In genomic region chr2:27205666-27206065, GRCm38 (mm10) we compare ENCODE assay signal across 10 mouse cellular contexts. TPM values are rescaled to one million over a fixed set of nuclear protein-coding genes. Genes with fewer than 3 reads are reported as not detected.
DNase-seq lines count a peak whose midpoint lies in the region; ATAC-seq and TF ChIP-seq lines count a peak whose summit lies in the region.
"Had no signal": no experiment of that assay in that cellular context is flagged by ENCODE, and none has a peak within 500 bp of the region (broad histone marks: within the 10 kb centered on the region; RNA-seq: fewer than 3 reads in every experiment).

No protein-coding gene starts in this region.

- H3K4me3 ChIP-seq in forebrain, embryonic 14.5 days (ENCODE audit: low read depth, low read length) = no peak overlapping the region
- H3K4me3 ChIP-seq in forebrain, embryonic 11.5 days (ENCODE audit: low read depth, low read length) = no peak overlapping the region
- no peak overlapping the region for H3K4me3 ChIP-seq in midbrain, postnatal 0 days (ENCODE audit: low read depth, low read length)
- H3K4me3 ChIP-seq in midbrain, embryonic 10.5 days = no peak overlapping the region
- H3K4me3 ChIP-seq in thymus, adult 2 months (ENCODE audit: control insufficient read depth, insufficient read depth, low read length) = no peak overlapping the region
- H3K4me3 ChIP-seq in midbrain, embryonic 13.5 days (replicated peaks) = no peak overlapping the region
- H3K4me3 ChIP-seq: myocyte had no signal

- intact Hi-C loops in heart, postnatal 10 days (cut with DNase I) = no loop called here

- no peak overlapping the region for H3K4me2 ChIP-seq in forebrain, embryonic 14.5 days (ENCODE audit: low read length)
- H3K4me2 ChIP-seq in forebrain, embryonic 11.5 days (ENCODE audit: low read depth, low read length, severe bottlenecking) = no peak overlapping the region
- no peak overlapping the region for H3K4me2 ChIP-seq in midbrain, postnatal 0 days (ENCODE audit: low read depth, low read length, poor library complexity, severe bottlenecking)
- no peak overlapping the region for H3K4me2 ChIP-seq in midbrain, embryonic 13.5 days (replicated peaks)

- H3K27me3 ChIP-seq in forebrain, embryonic 14.5 days (replicated peaks; ENCODE audit: control insufficient read depth, insufficient read depth, low read length) = no peaks in the 10 kb centered on the region
- H3K27me3 ChIP-seq in forebrain, embryonic 11.5 days (ENCODE audit: control insufficient read depth, insufficient read depth, low read length) = no peaks in the 10 kb centered on the region
- H3K27me3 ChIP-seq in midbrain, postnatal 0 days (ENCODE audit: insufficient read depth, low read length) = no peaks in the 10 kb centered on the region
- H3K27me3 ChIP-seq in midbrain, embryonic 10.5 days (ENCODE audit: low read depth, poor library complexity, severe bottlenecking) = no peaks in the 10 kb centered on the region
- H3K27me3 ChIP-seq in thymus, adult 2 months (ENCODE audit: control insufficient read depth, insufficient read depth, low read length) = no peaks in the 10 kb centered on the region
- no peaks in the 10 kb centered on the region for H3K27me3 ChIP-seq in midbrain, embryonic 13.5 days

- H3K4me1 ChIP-seq in forebrain, embryonic 14.5 days (ENCODE audit: control insufficient read depth, insufficient read depth, low read length) = no peaks in the 10 kb centered on the region
- H3K4me1 ChIP-seq in forebrain, embryonic 11.5 days (replicated peaks; ENCODE audit: control insufficient read depth, insufficient read depth, low read length) = no peaks in the 10 kb centered on the region
- H3K4me1 ChIP-seq in midbrain, postnatal 0 days (ENCODE audit: insufficient read depth, low read length) = no peaks in the 10 kb centered on the region; the same call in 1 of the 2 replicates
- peaks cover 3% of the 10 kb centered on the region; the same call in 1 of the 2 replicates for H3K4me1 ChIP-seq in midbrain, embryonic 10.5 days
- H3K4me1 ChIP-seq in thymus, adult 2 months (replicated peaks; ENCODE audit: control insufficient read depth, insufficient read depth, low read length) = peaks cover 30% of the 10 kb centered on the region
- no peaks in the 10 kb centered on the region for H3K4me1 ChIP-seq in midbrain, embryonic 13.5 days (replicated peaks)

- TF ChIP-seq POLR2A in thymus, adult 2 months (IDR thresholded peaks at IDR 0.05; ENCODE audit: control insufficient read depth, extremely low read depth, insufficient read depth, low read length, poor library complexity) = no peak

- ATAC-seq in forebrain, embryonic 14.5 days = no peak
- ATAC-seq in forebrain, embryonic 11.5 days (replicated peaks; ENCODE audit: low FRiP score) = no peak
- no peak for ATAC-seq in midbrain, postnatal 0 days (ENCODE audit: low FRiP score)
- ATAC-seq in midbrain, embryonic 13.5 days = no peak

- TF ChIP-seq CTCF in midbrain, postnatal 0 days (IDR thresholded peaks at IDR 0.05) = no peak
- no peak for TF ChIP-seq CTCF in thymus, adult 2 months (IDR thresholded peaks at IDR 0.05; ENCODE audit: borderline replicate concordance, control insufficient read depth, extremely low read depth, insufficient read depth, low read length, poor library complexity)

- peak; percentile 42 for DNase-seq in forebrain, embryonic 14.5 days (ENCODE audit: low spot score)
- no peak for DNase-seq in forebrain, embryonic 11.5 days (ENCODE audit: low spot score)
- peak; percentile 26 for DNase-seq in midbrain, postnatal 0 days (ENCODE audit: low spot score)
- no peak for DNase-seq in midbrain, embryonic 10.5 days (ENCODE audit: low spot score)
- DNase-seq in heart, postnatal 10 days = peak; percentile 73 to 75
- DNase-seq in telencephalon, adult 2 months (ENCODE audit: low read depth, low spot score) = peak; percentile 44
- DNase-seq in thymus, adult 2 months = no peak

- no peaks in the 10 kb centered on the region for H3K36me3 ChIP-seq in forebrain, embryonic 14.5 days (ENCODE audit: control insufficient read depth, insufficient read depth, low read length)
- H3K36me3 ChIP-seq in forebrain, embryonic 11.5 days (ENCODE audit: control insufficient read depth, insufficient read depth, low read length) = no peaks in the 10 kb centered on the region
- no peaks in the 10 kb centered on the region for H3K36me3 ChIP-seq in midbrain, postnatal 0 days (ENCODE audit: insufficient read depth, low read length)
- no peaks in the 10 kb centered on the region for H3K36me3 ChIP-seq in midbrain, embryonic 10.5 days
- no peaks in the 10 kb centered on the region for H3K36me3 ChIP-seq in thymus, adult 2 months (ENCODE audit: control insufficient read depth, insufficient read depth, low read length)
- no peaks in the 10 kb centered on the region for H3K36me3 ChIP-seq in midbrain, embryonic 13.5 days

- WGBS in forebrain, embryonic 14.5 days = 78% methylated on average over 10 of the region's 10 CpGs
- WGBS in forebrain, embryonic 11.5 days = 87% methylated on average over 10 of the region's 10 CpGs
- 76% methylated on average over 10 of the region's 10 CpGs for WGBS in midbrain, postnatal 0 days
- WGBS in midbrain, embryonic 10.5 days = 88% methylated on average over 10 of the region's 10 CpGs
- 96% methylated on average over 10 of the region's 10 CpGs for WGBS in thymus, adult 2 months
- 82% methylated on average over 10 of the region's 10 CpGs for WGBS in midbrain, embryonic 13.5 days

- no peaks in the 10 kb centered on the region for H3K9me3 ChIP-seq in forebrain, embryonic 14.5 days (replicated peaks; ENCODE audit: control insufficient read depth, low read length)
- no peaks in the 10 kb centered on the region for H3K9me3 ChIP-seq in forebrain, embryonic 11.5 days (ENCODE audit: control insufficient read depth, low read length)
- no peaks in the 10 kb centered on the region for H3K9me3 ChIP-seq in midbrain, postnatal 0 days (ENCODE audit: low read length)
- no peaks in the 10 kb centered on the region for H3K9me3 ChIP-seq in midbrain, embryonic 10.5 days (replicated peaks)
- H3K9me3 ChIP-seq in midbrain, embryonic 13.5 days = no peaks in the 10 kb centered on the region

- 0 out of 2 replicates have a peak overlapping the region, but pooled peaks have one; percentile 21 for H3K27ac ChIP-seq in forebrain, embryonic 14.5 days (ENCODE audit: low read depth, low read length)
- H3K27ac ChIP-seq in forebrain, embryonic 11.5 days (ENCODE audit: low read depth, low read length) = no peak overlapping the region
- peak overlapping the region; percentile 38 for H3K27ac ChIP-seq in midbrain, postnatal 0 days (ENCODE audit: low read depth, low read length)
- no peak overlapping the region for H3K27ac ChIP-seq in midbrain, embryonic 10.5 days (replicated peaks)
- H3K27ac ChIP-seq in thymus, adult 2 months (ENCODE audit: control insufficient read depth, insufficient read depth, low read length) = no peak overlapping the region
- no peak overlapping the region for H3K27ac ChIP-seq in midbrain, embryonic 13.5 days

- H3K9ac ChIP-seq in forebrain, embryonic 14.5 days (ENCODE audit: low read length) = no peak overlapping the region
- H3K9ac ChIP-seq in forebrain, embryonic 11.5 days (ENCODE audit: low read length) = no peak overlapping the region
- no peak overlapping the region for H3K9ac ChIP-seq in midbrain, postnatal 0 days (replicated peaks; ENCODE audit: low read length, poor library complexity, severe bottlenecking)
- no peak overlapping the region for H3K9ac ChIP-seq in midbrain, embryonic 13.5 days (replicated peaks)

RNA-seq across cellular contexts. Expression of gene Dbh, which starts 40.6 kb away (rescaled TPM):
- polyA plus RNA-seq in forebrain, embryonic 14.5 days (2014; fragmentation: Nextera tagmentation; extraction: Ambion mirVana) = not detected in 2 replicates
- not detected in 2 replicates for polyA plus RNA-seq in forebrain, embryonic 11.5 days (2014; fragmentation: Nextera tagmentation; extraction: Ambion mirVana)
- 4.2 and 12.3 TPM in 2 replicates for total RNA-seq in midbrain, postnatal 0 days (2014; rRNA removed)
- 0.21 and 0.45 TPM in 2 replicates for polyA plus RNA-seq in midbrain, postnatal 0 days (2015; fragmentation: Nextera tagmentation; extraction: Ambion mirVana)
- polyA plus RNA-seq in midbrain, embryonic 10.5 days (2016; fragmentation: Nextera tagmentation; extraction: Ambion mirVana) = 1.1 TPM in 2 replicates
- total RNA-seq in heart, postnatal 10 days (2021) = 1 to 10 TPM; 2.3 to 2.5 TPM
- 0.41 and 0.69 TPM in 2 replicates for polyA plus RNA-seq in thymus, adult 2 months (2012; rRNA removed)
- polyA plus RNA-seq in midbrain, embryonic 13.5 days (2015; fragmentation: Nextera tagmentation; extraction: Ambion mirVana) = 0.19 and 0.82 TPM in 2 replicates
- total RNA-seq: hematopoietic stem cell, adult 5-6 weeks had no signal

RNA-seq across cellular contexts. Expression of gene Sardh, which starts 42.5 kb away (rescaled TPM):
- 4.2 and 4.7 TPM in 2 replicates for polyA plus RNA-seq in forebrain, embryonic 14.5 days (2014; fragmentation: Nextera tagmentation; extraction: Ambion mirVana)
- 3.2 and 6.0 TPM in 2 replicates for polyA plus RNA-seq in forebrain, embryonic 11.5 days (2014; fragmentation: Nextera tagmentation; extraction: Ambion mirVana)
- total RNA-seq in midbrain, postnatal 0 days (2014; rRNA removed) = 9.5 and 11.8 TPM in 2 replicates
- polyA plus RNA-seq in midbrain, postnatal 0 days (2015; fragmentation: Nextera tagmentation; extraction: Ambion mirVana) = 7.4 and 8.9 TPM in 2 replicates
- 1.0 and 3.7 TPM in 2 replicates for polyA plus RNA-seq in midbrain, embryonic 10.5 days (2016; fragmentation: Nextera tagmentation; extraction: Ambion mirVana)
- total RNA-seq in heart, postnatal 10 days (2021) = 10 to 100 TPM; 18.4 to 19.3 TPM
- polyA plus RNA-seq in thymus, adult 2 months (2012; rRNA removed) = 10.5 and 12.3 TPM in 2 replicates
- 2.6 and 3.7 TPM in 2 replicates for polyA plus RNA-seq in midbrain, embryonic 13.5 days (2015; fragmentation: Nextera tagmentation; extraction: Ambion mirVana)
- total RNA-seq: hematopoietic stem cell, adult 5-6 weeks had no signal

Comparison
In these comparisons a context has a peak if more than half of its experiments do, and no peak if none do; other contexts are left out.
1. DNase-seq: peak in forebrain, embryonic 14.5 days (single experiment), midbrain, postnatal 0 days (single experiment), heart, postnatal 10 days (2 of 2) and telencephalon, adult 2 months (single experiment); none in forebrain, embryonic 11.5 days (single experiment), midbrain, embryonic 10.5 days (single experiment) and thymus, adult 2 months (single experiment).
2. H3K27ac ChIP-seq: peak in forebrain, embryonic 14.5 days (single experiment) and midbrain, postnatal 0 days (single experiment); none in forebrain, embryonic 11.5 days (single experiment), midbrain, embryonic 10.5 days (single experiment), thymus, adult 2 months (single experiment) and midbrain, embryonic 13.5 days (single experiment).